22 mouse cellular contexts compared by ENCODE assay signal in the genomic region with DNA sequence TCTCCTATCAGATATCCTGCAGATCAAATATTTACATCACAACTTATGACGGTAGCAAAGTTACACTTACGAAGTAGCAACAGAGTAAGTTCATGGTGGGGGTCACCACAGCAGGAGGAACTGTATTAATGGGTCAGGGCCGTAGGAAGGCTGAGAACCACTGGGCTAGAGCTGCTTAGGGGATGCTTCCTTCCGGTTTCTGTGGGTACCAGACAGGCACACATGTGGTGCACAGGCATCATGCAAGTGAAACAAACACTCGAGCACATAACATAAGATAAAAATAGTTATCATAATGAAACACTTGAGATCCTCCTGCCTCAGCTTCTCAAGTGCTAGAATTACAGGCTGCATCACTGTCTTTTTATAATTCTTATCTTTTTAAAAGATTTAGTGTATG. TPM values are rescaled to one million over a fixed set of nuclear protein-coding genes. Genes with fewer than 3 reads are reported as not detected.
DNase-seq lines count a peak whose midpoint lies in the region; ATAC-seq and TF ChIP-seq lines count a peak whose summit lies in the region.
"Had no signal": no experiment of that assay in that cellular context is flagged by ENCODE, and none has a peak within 500 bp of the region (broad histone marks: within the 10 kb centered on the region; RNA-seq: fewer than 3 reads in every experiment).

No protein-coding gene starts in this region.

- no peaks in the 10 kb centered on the region for H3K9me3 ChIP-seq in MEL (replicated peaks; ENCODE audit: insufficient read depth, low read length)
- H3K9me3 ChIP-seq: embryonic facial prominence, embryonic 13.5 days; embryonic facial prominence, embryonic 15.5 days; forebrain, embryonic 10.5 days; forebrain, embryonic 12.5 days; G1E had no signal

- TF ChIP-seq CTCF in MEL (IDR thresholded peaks at IDR 0.05 in 2 of 3, conservative IDR thresholded peaks at IDR 0.05 in 1 of 3; ENCODE audit: control insufficient read depth in 1 of 3, insufficient read depth in 1 of 3, low read depth in 2 of 3, low read length in 3 of 3, poor library complexity in 1 of 3, severe bottlenecking in 1 of 3), result no peak

- no peak overlapping the region for H3K9ac ChIP-seq in MEL (ENCODE audit: control insufficient read depth, low read depth, low read length, poor library complexity, severe bottlenecking)
- H3K9ac ChIP-seq: embryonic facial prominence, embryonic 13.5 days; embryonic facial prominence, embryonic 15.5 days; forebrain, embryonic 12.5 days had no signal

- intact Hi-C loops in heart, postnatal 36 days (cut with DNase I), result no loop called here

- peaks cover 15 to 45% of the 10 kb centered on the region in 2 experiments for H3K4me1 ChIP-seq in MEL (ENCODE audit: control insufficient read depth in 1 of 2, insufficient read depth in 2 of 2, low read length in 2 of 2)

- DNase-seq in 416B (ENCODE audit: low read depth), result peak; percentile 57
- DNase-seq in MEL (ENCODE audit: low read depth, low spot score), result peak; percentile 24
- no peak for DNase-seq in yolk sac, embryonic 10.5 days (ENCODE audit: low spot score)
- no peak for DNase-seq in retina, embryonic 14.5 days (ENCODE audit: low spot score)
- no peak for DNase-seq in heart, postnatal 36 days
- DNase-seq: adrenal gland, adult 8-10 months; adrenal gland, postnatal 14 days; adrenal gland, postnatal 36 days; cerebellum, adult 11-12 months; cerebellum, adult 9-10 months; cerebellum, postnatal 25 days; embryo, embryonic 11 days had no signal

- no peaks in the 10 kb centered on the region for H3K27me3 ChIP-seq in MEL (ENCODE audit: control insufficient read depth in 1 of 2, insufficient read depth in 2 of 2, low read length in 2 of 2)
- H3K27me3 ChIP-seq: embryonic facial prominence, embryonic 13.5 days; embryonic facial prominence, embryonic 15.5 days; forebrain, embryonic 12.5 days had no signal

- H3K27ac ChIP-seq in MEL (ENCODE audit: control insufficient read depth, low read depth, low read length), result peak overlapping the region; percentile 94
- H3K27ac ChIP-seq: embryonic facial prominence, embryonic 13.5 days; embryonic facial prominence, embryonic 15.5 days; forebrain, embryonic 10.5 days; forebrain, embryonic 12.5 days had no signal

- no peak for TF ChIP-seq EP300 in MEL (IDR thresholded peaks at IDR 0.05; ENCODE audit: low read depth in 1 of 2, low read length in 2 of 2)

- no peak overlapping the region for H3K4me3 ChIP-seq in MEL (ENCODE audit: control insufficient read depth in 1 of 2, insufficient read depth in 1 of 2, low read depth in 2 of 2, low read length in 2 of 2)
- H3K4me3 ChIP-seq: embryonic facial prominence, embryonic 13.5 days; embryonic facial prominence, embryonic 15.5 days; erythroblast, embryonic 14.5 days; forebrain, embryonic 10.5 days; forebrain, embryonic 12.5 days had no signal

- no peaks in the 10 kb centered on the region for H3K79me2 ChIP-seq in MEL (ENCODE audit: control insufficient read depth, insufficient read depth, low read length, poor library complexity)

- peak; percentile 52 for ATAC-seq in inflammation-experienced regulatory T-cells, adult 6 months
- ATAC-seq: activated CD4-positive, CD25-positive, alpha-beta regulatory T cell, adult 4 months; forebrain, embryonic 14.5 days; forebrain, embryonic 16.5 days had no signal

- TF ChIP-seq RAD21 in MEL (IDR thresholded peaks at IDR 0.05; ENCODE audit: low read depth, low read length), result no peak

- H3K36me3 ChIP-seq in MEL (ENCODE audit: control insufficient read depth in 1 of 2, insufficient read depth in 2 of 2, low read length in 2 of 2), result peaks cover 0 to 27% of the 10 kb centered on the region in 2 experiments; a peak in 2 of 4 replicates
- H3K36me3 ChIP-seq: embryonic facial prominence, embryonic 13.5 days; embryonic facial prominence, embryonic 15.5 days; forebrain, embryonic 10.5 days; forebrain, embryonic 12.5 days; G1E had no signal

- no peak for TF ChIP-seq POLR2A in MEL (IDR thresholded peaks at IDR 0.05; ENCODE audit: control insufficient read depth in 1 of 2, insufficient read depth in 1 of 2, low read depth in 1 of 2, low read length in 2 of 2, poor library complexity in 1 of 2)

TF ChIP-seq in MEL, 35 proteins besides CTCF, POLR2A, EP300 and RAD21:
- peak; percentile 47; the same call in 1 of the 2 replicates for TF ChIP-seq MYC (IDR thresholded peaks at IDR 0.05; ENCODE audit: low read depth, low read length)
- TF ChIP-seq GATA1 (IDR thresholded peaks at IDR 0.05; ENCODE audit: low read depth, low read length), result no peak
- no peak for TF ChIP-seq MAX (IDR thresholded peaks at IDR 0.05; ENCODE audit: low read length)

RNA-seq across cellular contexts. Expression of a gene that starts 38.8 kb away (rescaled TPM):
- total RNA-seq in MEL (2012; rRNA removed), result 59.3 and 65.1 TPM in 2 replicates
- 100 to 1,000 TPM; 158 to 176 TPM for polyA plus RNA-seq in MEL (2012; ENCODE audit: insufficient read depth in 1 of 2, insufficient read length in 2 of 2, low read depth in 1 of 2, low replicate concordance in 2 of 2, missing spikeins in 1 of 2)
- 100 to 1,000 TPM; 218 to 293 (median 259) TPM for polyA plus RNA-seq in inflammation-experienced regulatory T-cells, adult 6 months (2017; shearing (Covaris generic))
- 100 to 1,000 TPM; 105 to 110 TPM for total RNA-seq in heart, postnatal 36 days (2021)

RNA-seq across cellular contexts. Expression of a gene that starts 48.1 kb away (rescaled TPM):
- total RNA-seq in MEL (2012; rRNA removed), result 188 and 207 TPM in 2 replicates
- polyA plus RNA-seq in MEL (2012; ENCODE audit: insufficient read depth in 1 of 2, insufficient read length in 2 of 2, low read depth in 1 of 2, low replicate concordance in 2 of 2, missing spikeins in 1 of 2), result 100 to 1,000 TPM; 114 to 416 TPM
- 100 to 1,000 TPM; 178 to 243 (median 221) TPM for polyA plus RNA-seq in inflammation-experienced regulatory T-cells, adult 6 months (2017; shearing (Covaris generic))
- total RNA-seq in heart, postnatal 36 days (2021), result 100 to 1,000 TPM; 276 to 279 TPM

Comparison
In these comparisons a context has a peak if more than half of its experiments do, and no peak if none do; other contexts are left out.
1. DNase-seq: peak in 416B (single experiment) and MEL (single experiment); none in yolk sac, embryonic 10.5 days (single experiment), retina, embryonic 14.5 days (single experiment) and heart, postnatal 36 days (0 of 2).